Mouse (Mus musculus): ENCODE results near the gene Moap1.

GRCm38 (mm10) chr12:102702356-102703110, 40.9 kb downstream of the Moap1 start:
- TF ChIP-seq POLR2A (IDR thresholded peaks at IDR 0.05; ENCODE audit: insufficient read length, low read depth) (no peak), POLR2AphosphoS2 (IDR thresholded peaks at IDR 0.05; ENCODE audit: insufficient read length, low read depth) (no peak), MAX (IDR thresholded peaks at IDR 0.05; ENCODE audit: low read depth) (no peak), MYOG (IDR thresholded peaks at IDR 0.05; ENCODE audit: control insufficient read depth in 1 of 3, insufficient read depth in 1 of 3, insufficient read length in 2 of 3, low read depth in 2 of 3) (no peak), TCF12 (IDR thresholded peaks at IDR 0.05; ENCODE audit: insufficient read depth, poor library complexity, severe bottlenecking) (no peak), CEBPB (IDR thresholded peaks at IDR 0.05; ENCODE audit: insufficient read depth, poor library complexity, severe bottlenecking) (no peak), E2F4 (IDR thresholded peaks at IDR 0.05; ENCODE audit: insufficient read depth) (no peak), USF1 (IDR thresholded peaks at IDR 0.05; ENCODE audit: low read depth) (no peak), REST (IDR thresholded peaks at IDR 0.05; ENCODE audit: insufficient read depth, insufficient read length) (no peak), MYOD1 (IDR thresholded peaks at IDR 0.05; ENCODE audit: control insufficient read depth in 1 of 3, insufficient read length in 2 of 3, low read depth in 2 of 3) (no peak)
